In genomic region chr15:79935654-79936373, GRCm38 (mm10) we compare ENCODE assay signal across 23 mouse cellular contexts. TPM values are rescaled to one million over a fixed set of nuclear protein-coding genes. Genes with fewer than 3 reads are reported as not detected.
DNase-seq lines count a peak whose midpoint lies in the region; ATAC-seq and TF ChIP-seq lines count a peak whose summit lies in the region.
"Had no signal": no experiment of that assay in that cellular context is flagged by ENCODE, and none has a peak within 500 bp of the region (broad histone marks: within the 10 kb centered on the region; RNA-seq: fewer than 3 reads in every experiment).

No protein-coding gene starts in this region.

- no peak for ATAC-seq in embryonic facial prominence, embryonic 11.5 days (replicated peaks; ENCODE audit: insufficient number of reproducible peaks, low FRiP score, low TSS enrichment, low read depth)
- no peak for ATAC-seq in hindbrain, embryonic 13.5 days (ENCODE audit: low FRiP score)
- ATAC-seq: forebrain, embryonic 16.5 days; midbrain, embryonic 13.5 days had no signal

- H3K9me3 ChIP-seq in embryonic facial prominence, embryonic 11.5 days (replicated peaks; ENCODE audit: control insufficient read depth, low read length), result no peaks in the 10 kb centered on the region
- no peaks in the 10 kb centered on the region for H3K9me3 ChIP-seq in embryonic facial prominence, embryonic 10.5 days
- no peaks in the 10 kb centered on the region for H3K9me3 ChIP-seq in ES-Bruce4 (replicated peaks; ENCODE audit: control insufficient read depth, insufficient read depth, low read length, poor library complexity, severe bottlenecking)
- H3K9me3 ChIP-seq in hindbrain, embryonic 13.5 days, result no peaks in the 10 kb centered on the region
- no peaks in the 10 kb centered on the region for H3K9me3 ChIP-seq in hindbrain, embryonic 10.5 days
- H3K9me3 ChIP-seq: forebrain, embryonic 10.5 days; heart, embryonic 13.5 days; megakaryocyte, embryonic 14.5 days; midbrain, embryonic 13.5 days had no signal

- DNase-seq in embryonic facial prominence, embryonic 11.5 days (ENCODE audit: low spot score), result peak; percentile 21
- DNase-seq in embryonic facial prominence, embryonic 10.5 days (ENCODE audit: low spot score), result no peak
- peak; percentile 18 for DNase-seq in adipocyte (ENCODE audit: low spot score)
- peak; percentile 59 for DNase-seq in lung, postnatal 25 days (ENCODE audit: low spot score)
- no peak for DNase-seq in left cerebral cortex, adult 2 months (ENCODE audit: extremely low spot score in 1 of 2, low spot score in 2 of 2)
- DNase-seq in hindbrain, embryonic 10.5 days (ENCODE audit: low spot score), result no peak
- DNase-seq: adrenal gland, postnatal 14 days; cerebellum, adult 9-10 months; gastrocnemius, postnatal 25 days; heart, adult 18-20 months; heart, postnatal 14 days; kidney, adult 2 months; kidney, postnatal 10 days; right cerebral cortex, postnatal 4 days; thymus, postnatal 14 days had no signal

- intact Hi-C loops in left cerebral cortex, adult 2 months (cut with DNase I), result no loop called here

- H3K4me3 ChIP-seq in embryonic facial prominence, embryonic 11.5 days (ENCODE audit: low read depth, low read length), result no peak overlapping the region
- H3K4me3 ChIP-seq in embryonic facial prominence, embryonic 10.5 days, result no peak overlapping the region
- H3K4me3 ChIP-seq in ES-Bruce4 (ENCODE audit: low read depth, low read length), result peak overlapping the region; percentile 50
- no peak overlapping the region for H3K4me3 ChIP-seq in left cerebral cortex, adult 2 months
- no peak overlapping the region for H3K4me3 ChIP-seq in hindbrain, embryonic 13.5 days
- H3K4me3 ChIP-seq in hindbrain, embryonic 10.5 days, result no peak overlapping the region
- H3K4me3 ChIP-seq: heart, embryonic 13.5 days; megakaryocyte, embryonic 14.5 days; midbrain, embryonic 13.5 days had no signal

- peaks cover 18% of the 10 kb centered on the region for H3K27me3 ChIP-seq in embryonic facial prominence, embryonic 11.5 days (ENCODE audit: control insufficient read depth, insufficient read depth, low read length)
- H3K27me3 ChIP-seq in embryonic facial prominence, embryonic 10.5 days (replicated peaks; ENCODE audit: low read depth, poor library complexity, severe bottlenecking), result peaks cover 51% of the 10 kb centered on the region
- no peaks in the 10 kb centered on the region for H3K27me3 ChIP-seq in ES-Bruce4 (ENCODE audit: control insufficient read depth, insufficient read depth, low read length, poor library complexity, severe bottlenecking)
- peaks cover 29% of the 10 kb centered on the region for H3K27me3 ChIP-seq in hindbrain, embryonic 13.5 days
- H3K27me3 ChIP-seq in hindbrain, embryonic 10.5 days (ENCODE audit: insufficient read depth, poor library complexity, severe bottlenecking), result peaks cover 42% of the 10 kb centered on the region

- no peak overlapping the region for H3K27ac ChIP-seq in embryonic facial prominence, embryonic 11.5 days (replicated peaks; ENCODE audit: low read depth, low read length)
- H3K27ac ChIP-seq in embryonic facial prominence, embryonic 10.5 days (replicated peaks), result no peak overlapping the region
- H3K27ac ChIP-seq in ES-Bruce4 (ENCODE audit: insufficient read depth, low read length), result peak overlapping the region; percentile 98
- no peak overlapping the region for H3K27ac ChIP-seq in left cerebral cortex, adult 2 months
- H3K27ac ChIP-seq in hindbrain, embryonic 13.5 days, result no peak overlapping the region
- no peak overlapping the region for H3K27ac ChIP-seq in hindbrain, embryonic 10.5 days
- H3K27ac ChIP-seq: forebrain, embryonic 10.5 days; heart, embryonic 13.5 days; hindbrain, embryonic 14.5 days; midbrain, embryonic 13.5 days had no signal

- 0 out of 2 replicates have a peak, but pooled peaks have one; percentile 40 for TF ChIP-seq EP300 in ES-Bruce4 (IDR thresholded peaks at IDR 0.05; ENCODE audit: insufficient read depth, low read depth, low read length)

- H3K36me3 ChIP-seq in embryonic facial prominence, embryonic 11.5 days (replicated peaks; ENCODE audit: control insufficient read depth, insufficient read depth, low read depth, low read length), result no peaks in the 10 kb centered on the region
- H3K36me3 ChIP-seq in embryonic facial prominence, embryonic 10.5 days (replicated peaks), result no peaks in the 10 kb centered on the region
- H3K36me3 ChIP-seq in ES-Bruce4 (ENCODE audit: control insufficient read depth, insufficient read depth, low read length, poor library complexity, severe bottlenecking), result no peaks in the 10 kb centered on the region
- H3K36me3 ChIP-seq in hindbrain, embryonic 13.5 days, result no peaks in the 10 kb centered on the region
- H3K36me3 ChIP-seq in hindbrain, embryonic 10.5 days, result no peaks in the 10 kb centered on the region
- H3K36me3 ChIP-seq: forebrain, embryonic 10.5 days; heart, embryonic 13.5 days; midbrain, embryonic 13.5 days had no signal

- no peak for TF ChIP-seq CTCF in ES-Bruce4 (IDR thresholded peaks at IDR 0.05; ENCODE audit: low read depth, low read length)
- no peak for TF ChIP-seq CTCF in left cerebral cortex, adult 2 months (IDR thresholded peaks at IDR 0.05)

- H3K4me1 ChIP-seq in embryonic facial prominence, embryonic 11.5 days (ENCODE audit: control insufficient read depth, insufficient read depth, low read length), result peaks cover 3% of the 10 kb centered on the region; the same call in 1 of the 2 replicates
- H3K4me1 ChIP-seq in embryonic facial prominence, embryonic 10.5 days, result peaks cover 37% of the 10 kb centered on the region
- no peaks in the 10 kb centered on the region for H3K4me1 ChIP-seq in ES-Bruce4 (ENCODE audit: control insufficient read depth, insufficient read depth, low read length)
- peaks cover 33% of the 10 kb centered on the region for H3K4me1 ChIP-seq in hindbrain, embryonic 13.5 days (replicated peaks)
- peaks cover 46% of the 10 kb centered on the region for H3K4me1 ChIP-seq in hindbrain, embryonic 10.5 days (replicated peaks)

- TF ChIP-seq POLR2A in ES-Bruce4 (IDR thresholded peaks at IDR 0.05; ENCODE audit: insufficient read depth, low read length), result peak; percentile 59

- H3K4me2 ChIP-seq in embryonic facial prominence, embryonic 11.5 days (ENCODE audit: low read depth, low read length), result no peak overlapping the region
- no peak overlapping the region for H3K4me2 ChIP-seq in hindbrain, embryonic 13.5 days
- H3K4me2 ChIP-seq: heart, embryonic 13.5 days; hindbrain, embryonic 14.5 days had no signal

- 26% methylated on average over 9 of the region's 9 CpGs for WGBS in embryonic facial prominence, embryonic 11.5 days
- 26% methylated on average over 9 of the region's 9 CpGs for WGBS in embryonic facial prominence, embryonic 10.5 days
- WGBS in hindbrain, embryonic 13.5 days, result 29% methylated on average over 9 of the region's 9 CpGs
- 23% methylated on average over 9 of the region's 9 CpGs for whole genome bisulfite sequencing in hindbrain, embryonic 10.5 days

- H3K9ac ChIP-seq in embryonic facial prominence, embryonic 11.5 days (replicated peaks; ENCODE audit: low read length), result no peak overlapping the region
- H3K9ac ChIP-seq in ES-Bruce4 (ENCODE audit: low read depth, poor library complexity, severe bottlenecking), result peak overlapping the region; percentile 80
- no peak overlapping the region for H3K9ac ChIP-seq in hindbrain, embryonic 13.5 days
- H3K9ac ChIP-seq: heart, embryonic 13.5 days; hindbrain, embryonic 14.5 days; midbrain, embryonic 13.5 days had no signal

RNA-seq across cellular contexts. Expression of gene Cbx7, which starts 35.1 kb away (rescaled TPM):
- polyA plus RNA-seq in embryonic facial prominence, embryonic 11.5 days (2014; fragmentation: Nextera tagmentation; extraction: Ambion mirVana), result 0.75 and 1.3 TPM in 2 replicates
- 2.1 and 2.4 TPM in 2 replicates for polyA plus RNA-seq in embryonic facial prominence, embryonic 10.5 days (2016; fragmentation: Nextera tagmentation; extraction: Ambion mirVana)
- 111 and 112 TPM in 2 replicates for polyA plus RNA-seq in ES-Bruce4 (2011; ENCODE audit: insufficient read depth, insufficient read length, low read depth, missing spikeins)
- 10 to 100 TPM; 52.3 to 52.6 TPM for total RNA-seq in left cerebral cortex, adult 2 months (2021)
- polyA plus RNA-seq in hindbrain, embryonic 13.5 days (2015; fragmentation: Nextera tagmentation; extraction: Ambion mirVana), result 3.6 and 3.7 TPM in 2 replicates
- 2.4 and 2.9 TPM in 2 replicates for polyA plus RNA-seq in hindbrain, embryonic 10.5 days (2016; fragmentation: Nextera tagmentation; extraction: Ambion mirVana)

RNA-seq across cellular contexts. Expression of gene Apobec3, which starts 44.4 kb away (rescaled TPM):
- polyA plus RNA-seq in embryonic facial prominence, embryonic 11.5 days (2014; fragmentation: Nextera tagmentation; extraction: Ambion mirVana), result 7.6 and 7.9 TPM in 2 replicates
- polyA plus RNA-seq in embryonic facial prominence, embryonic 10.5 days (2016; fragmentation: Nextera tagmentation; extraction: Ambion mirVana), result 7.7 and 8.4 TPM in 2 replicates
- polyA plus RNA-seq in ES-Bruce4 (2011; ENCODE audit: insufficient read depth, insufficient read length, low read depth, missing spikeins), result 98.9 and 114 TPM in 2 replicates
- 1 to 10 TPM; 5.1 to 6.1 TPM for total RNA-seq in left cerebral cortex, adult 2 months (2021)
- polyA plus RNA-seq in hindbrain, embryonic 13.5 days (2015; fragmentation: Nextera tagmentation; extraction: Ambion mirVana), result 4.5 and 4.7 TPM in 2 replicates
- polyA plus RNA-seq in hindbrain, embryonic 10.5 days (2016; fragmentation: Nextera tagmentation; extraction: Ambion mirVana), result 6.9 and 9.0 TPM in 2 replicates

Comparison
In these comparisons a context has a peak if more than half of its experiments do, and no peak if none do; other contexts are left out.
1. DNase-seq: peak in embryonic facial prominence, embryonic 11.5 days (single experiment), adipocyte (single experiment) and lung, postnatal 25 days (single experiment); none in embryonic facial prominence, embryonic 10.5 days (single experiment), left cerebral cortex, adult 2 months (0 of 2) and hindbrain, embryonic 10.5 days (single experiment).
2. RNA of gene Cbx7, which starts 35.1 kb away (polyA plus RNA-seq): 111 to 112 TPM in ES-Bruce4; 3.6 to 3.7 TPM in hindbrain, embryonic 13.5 days, 2.4 to 2.9 TPM in hindbrain, embryonic 10.5 days, 2.1 to 2.4 TPM in embryonic facial prominence, embryonic 10.5 days and 0.75 to 1.3 TPM in embryonic facial prominence, embryonic 11.5 days; every median in the first group is over 10 times any median in the second.